Mouse (Mus musculus) erythroblast, embryonic 14.5 days (primary cell): ENCODE data around the gene Nrl.

ENCODE experiments used
- GATA1 ChIP-seq: IDR thresholded peaks from 2 replicates; pipeline ENCODE4 v1.6.1; 2012; ENCODE audit warnings: low read length, inconsistent platforms, mixed read lengths
- TAL1 ChIP-seq: IDR thresholded peaks from 3 replicates; pipeline ENCODE4 v1.6.1; 2012; ENCODE audit warnings: low read length, inconsistent platforms, mixed read lengths

DNA sequence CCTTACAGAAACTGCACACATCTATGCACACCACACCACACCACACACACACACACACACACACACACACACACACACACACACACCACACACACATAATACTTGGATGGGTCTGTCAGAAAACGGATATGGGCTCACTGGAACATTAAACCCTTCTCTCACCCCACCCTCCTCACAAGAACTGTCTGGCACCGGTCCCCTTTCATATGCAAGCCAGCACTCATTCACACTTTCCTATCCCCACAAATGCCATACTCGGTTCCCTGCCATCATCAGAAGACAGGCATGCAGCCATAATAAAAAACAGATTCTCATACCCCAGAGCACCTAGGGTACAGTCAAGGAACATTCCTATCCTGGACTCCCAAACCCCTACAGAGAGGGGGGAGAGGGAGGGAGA, 32.7 kb downstream of the Nrl start:
- TF ChIP-seq TAL1 = no peak
- no peak for TF ChIP-seq GATA1
